Mouse (Mus musculus) cerebellum, adult 2 months (tissue): ENCODE measurements around the gene Gm10031.

ENCODE experiments used
- CTCF ChIP-seq: fragments of 200-500 bp; IDR thresholded peaks from 2 replicates; pipeline ENCODE4 v1.5.1; 2011; ENCODE audit warnings: low read depth, mild to moderate bottlenecking, control low read depth, low read length, moderate library complexity, borderline replicate concordance; ENCODE audit not compliant: insufficient read depth
- POLR2A ChIP-seq: fragments of 200-500 bp; IDR thresholded peaks from 2 replicates; pipeline ENCODE4 v1.6.1; 2011; ENCODE audit warnings: low read length, control low read depth, borderline replicate concordance; ENCODE audit not compliant: insufficient read depth

DNA sequence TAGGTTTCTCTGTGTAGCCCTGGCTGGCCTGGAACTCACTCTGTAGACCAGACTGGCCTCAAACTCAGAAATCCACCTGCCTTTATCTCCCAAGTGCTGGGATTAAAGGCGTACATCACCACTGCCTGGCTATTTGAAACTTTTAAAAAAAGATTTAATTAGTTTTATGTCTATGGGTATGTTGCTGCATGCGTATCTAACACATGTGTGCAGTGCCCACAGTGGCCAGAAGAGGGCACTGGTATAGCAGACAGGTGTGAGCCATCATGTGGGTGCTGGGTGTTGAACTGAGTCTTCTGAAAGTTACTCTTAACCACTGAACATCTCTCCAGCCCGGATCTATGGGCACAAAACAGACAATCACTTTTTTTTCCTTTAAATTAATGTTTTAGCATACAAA lies 42.3 kb downstream of the Gm10031 start:
- TF ChIP-seq CTCF: peak; percentile 34; the same call in 1 of the 2 replicates
- no peak for TF ChIP-seq POLR2A
